Comparison of ENCODE assay signal across 8 mouse cellular contexts in genomic region chr2:74704393-74704998, GRCm38 (mm10). TPM values are rescaled to one million over a fixed set of nuclear protein-coding genes. Genes with fewer than 3 reads are reported as not detected.
DNase-seq lines count a peak whose midpoint lies in the region; ATAC-seq and TF ChIP-seq lines count a peak whose summit lies in the region.

Gene Hoxd8, plus strand, starts transcription at chr2:74704615.

- no peak for TF ChIP-seq CTCF in spleen, adult 2 months (IDR thresholded peaks at IDR 0.05; ENCODE audit: extremely low read depth, insufficient read depth, insufficient read length, insufficient replicate concordance)

- no peak within 1 kb of the TSS for H3K27ac ChIP-seq in spleen, adult 2 months (ENCODE audit: insufficient read depth, low read length)
- no peak within 1 kb of the TSS for H3K27ac ChIP-seq in forebrain, embryonic 13.5 days
- peak within 1 kb of the TSS; percentile 79 for H3K27ac ChIP-seq in intestine, embryonic 16.5 days (ENCODE audit: low read length)

- no peaks in the 10 kb centered on the region for H3K9me3 ChIP-seq in forebrain, embryonic 13.5 days (replicated peaks)
- no peaks in the 10 kb centered on the region for H3K9me3 ChIP-seq in intestine, embryonic 16.5 days (ENCODE audit: control insufficient read depth, low read length)

- no peak for ATAC-seq in forebrain, embryonic 13.5 days
- peak; percentile 34 for ATAC-seq in intestine, embryonic 16.5 days

- H3K4me3 ChIP-seq in spleen, adult 2 months (ENCODE audit: extremely low read depth, insufficient read depth, insufficient read length), result peak within 1 kb of the TSS; percentile 23; the same call in 1 of the 2 replicates
- H3K4me3 ChIP-seq in forebrain, embryonic 13.5 days, result peak within 1 kb of the TSS; percentile 35
- H3K4me3 ChIP-seq in intestine, embryonic 16.5 days (ENCODE audit: low read length), result peak within 1 kb of the TSS; percentile 60

- 0 out of 2 replicates have a peak within 1 kb of the TSS, but pooled peaks have one; percentile 37 for H3K9ac ChIP-seq in forebrain, embryonic 13.5 days
- H3K9ac ChIP-seq in intestine, embryonic 16.5 days (ENCODE audit: low read depth, low read length), result peak within 1 kb of the TSS; percentile 73

- H3K36me3 ChIP-seq in spleen, adult 2 months (ENCODE audit: control insufficient read depth, insufficient read depth, low read length), result no peaks in the 10 kb centered on the region
- H3K36me3 ChIP-seq in forebrain, embryonic 13.5 days (ENCODE audit: poor library complexity, severe bottlenecking), result no peaks in the 10 kb centered on the region
- no peaks in the 10 kb centered on the region for H3K36me3 ChIP-seq in intestine, embryonic 16.5 days (ENCODE audit: control insufficient read depth, insufficient read depth, low read length)

- WGBS in spleen, adult 2 months, result 4% methylated on average over 51 of the region's 52 CpGs
- under 1% methylated on average over 34 of the region's 52 CpGs for WGBS in forebrain, embryonic 13.5 days
- 1% methylated on average over 47 of the region's 52 CpGs for WGBS in intestine, embryonic 16.5 days

- no peak for DNase-seq in spleen, adult 2 months (ENCODE audit: low read depth in 1 of 2, low spot score in 2 of 2)
- DNase-seq in spleen, postnatal 14 days (ENCODE audit: low spot score in 2 of 2), result no peak
- DNase-seq in mesoderm, embryonic 11.5 days (ENCODE audit: low read depth, low spot score), result peak; percentile 92
- DNase-seq in urinary bladder, postnatal 10 days (ENCODE audit: low spot score), result peak; percentile 54
- no peak for DNase-seq in cerebellum, adult 18-20 months
- no peak for DNase-seq in frontal cortex, postnatal 14 days (ENCODE audit: low spot score in 2 of 2)

- H3K4me1 ChIP-seq in spleen, adult 2 months (ENCODE audit: control insufficient read depth, insufficient read depth, insufficient read length), result peaks cover 2% of the 10 kb centered on the region; the same call in 1 of the 2 replicates
- H3K4me1 ChIP-seq in forebrain, embryonic 13.5 days, result peaks cover 14% of the 10 kb centered on the region
- H3K4me1 ChIP-seq in intestine, embryonic 16.5 days (ENCODE audit: control insufficient read depth, insufficient read depth, low read length), result peaks cover 8% of the 10 kb centered on the region

- H3K27me3 ChIP-seq in spleen, adult 2 months (ENCODE audit: control insufficient read depth, insufficient read depth, low read length), result peaks cover 29% of the 10 kb centered on the region
- H3K27me3 ChIP-seq in forebrain, embryonic 13.5 days, result peaks cover 98% of the 10 kb centered on the region
- peaks cover 78% of the 10 kb centered on the region for H3K27me3 ChIP-seq in intestine, embryonic 16.5 days (replicated peaks; ENCODE audit: control insufficient read depth, insufficient read depth, low read length)

- H3K4me2 ChIP-seq in forebrain, embryonic 13.5 days, result peak within 1 kb of the TSS; percentile 60
- peak within 1 kb of the TSS; percentile 75 for H3K4me2 ChIP-seq in intestine, embryonic 16.5 days (ENCODE audit: low read depth, low read length)

- TF ChIP-seq POLR2A in spleen, adult 2 months (IDR thresholded peaks at IDR 0.05; ENCODE audit: low read depth, low read length), result no peak

RNA-seq across cellular contexts. Expression of gene Hoxd8, which starts in this region (rescaled TPM):
- polyA plus RNA-seq in spleen, adult 2 months (2012; rRNA removed), result 0.32 and 0.41 TPM in 2 replicates
- polyA plus RNA-seq in forebrain, embryonic 13.5 days (2015; fragmentation: Nextera tagmentation; extraction: Ambion mirVana), result not detected in 2 replicates
- polyA plus RNA-seq in intestine, embryonic 16.5 days (2015; fragmentation: Nextera tagmentation; extraction: Ambion mirVana), result 3.1 TPM in 2 replicates

Comparison
In these comparisons a context has a peak if more than half of its experiments do, and no peak if none do; other contexts are left out.
1. DNase-seq: peak in mesoderm, embryonic 11.5 days (single experiment) and urinary bladder, postnatal 10 days (single experiment); none in spleen, adult 2 months (0 of 2), spleen, postnatal 14 days (0 of 2), cerebellum, adult 18-20 months (0 of 2) and frontal cortex, postnatal 14 days (0 of 2).
2. Peak in every context shown above with its lines, with median percentiles within 50 percentile points of each other: H3K4me3 ChIP-seq.